Mouse (Mus musculus): ENCODE data around the gene Rnf138rt1.

Gene Rnf138rt1

DNA sequence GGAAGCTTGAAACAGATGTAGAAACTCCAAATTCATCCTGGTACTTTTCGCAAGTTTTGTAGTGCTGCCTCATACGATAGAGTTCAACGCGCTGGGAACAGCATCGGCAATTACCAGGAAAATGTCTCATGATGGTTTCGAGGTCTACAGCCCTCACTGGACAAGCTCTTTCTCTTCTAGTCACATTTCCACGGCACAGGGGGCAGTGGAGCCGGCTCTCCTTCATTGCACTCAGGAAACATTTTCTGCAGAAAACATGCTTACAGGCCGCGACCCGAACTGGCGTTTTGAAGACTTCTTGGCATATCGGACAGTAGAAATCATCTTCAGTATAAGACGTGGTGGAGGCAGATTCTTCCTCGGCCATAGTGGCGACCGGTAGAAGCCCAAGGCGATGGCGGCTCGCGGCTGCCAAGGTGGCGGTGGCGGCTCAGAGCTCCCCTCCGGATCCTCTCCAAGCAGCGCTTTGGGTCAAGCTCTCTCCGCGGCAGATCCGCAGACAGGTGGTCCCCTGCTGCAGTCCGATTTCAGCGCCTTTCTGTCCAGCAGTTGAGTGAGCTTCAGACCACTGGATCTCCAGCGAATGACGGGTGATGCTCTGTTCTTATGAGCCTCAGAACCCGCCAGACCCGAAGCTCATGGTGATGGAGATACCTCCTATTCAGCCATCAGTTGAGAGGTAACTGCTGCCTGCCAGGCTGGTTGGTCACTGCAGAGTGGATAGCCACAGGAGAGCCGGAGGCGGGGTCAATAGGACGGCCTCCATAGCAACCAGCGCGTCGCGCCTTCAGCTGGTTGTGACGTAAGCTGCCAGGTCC is at the start of gene Rnf138rt1:
Rnf138rt1 (minus strand) TSS at position 713 of the 818 bp plus-strand sequence.
- DNase-seq = peak; percentile 31 to 41

DNA sequence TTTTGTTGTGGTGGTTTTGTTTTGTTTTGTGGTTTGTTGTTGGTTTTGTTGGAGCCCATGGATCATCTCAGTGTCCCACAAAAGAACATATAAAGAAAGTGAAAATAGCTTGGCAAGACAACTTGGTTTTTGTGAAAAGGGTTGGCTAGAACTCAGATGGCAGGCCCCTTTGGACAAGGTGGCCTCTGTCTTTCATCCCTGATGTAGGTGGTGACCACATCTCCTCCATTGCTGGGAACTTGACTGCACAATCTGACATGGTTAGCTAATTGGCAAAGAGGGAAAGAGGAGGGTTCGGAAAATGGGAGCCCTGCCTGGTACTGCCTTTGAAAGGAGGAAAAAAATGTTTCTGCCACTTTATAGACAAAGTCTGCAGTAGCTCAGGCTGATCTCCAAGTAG is 46.1 kb upstream of the Rnf138rt1 start:
- DNase-seq = no peak

DNA sequence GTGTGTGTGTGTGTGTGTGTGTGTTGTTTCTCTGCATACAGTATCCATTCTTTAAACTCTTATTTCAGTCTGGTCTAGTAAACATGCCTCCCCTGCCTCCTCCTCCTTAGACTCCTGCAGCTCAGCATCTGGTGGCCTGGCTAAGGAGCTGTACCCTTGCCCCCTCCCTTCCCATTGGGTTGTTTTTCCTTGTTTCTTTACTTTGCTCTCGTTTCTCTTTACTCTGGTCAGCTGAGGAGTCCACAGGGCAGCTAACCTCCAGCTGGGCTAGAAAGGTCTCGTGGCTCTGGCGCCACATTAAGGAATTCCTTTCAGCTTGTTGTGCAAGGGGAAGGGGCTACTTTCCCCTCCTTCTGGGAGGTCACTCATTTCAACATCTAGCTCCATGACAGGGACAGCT is 5.2 kb upstream of the Rnf138rt1 start:
- peak in 1 of 2 experiments; percentile 1 for DNase-seq

DNA sequence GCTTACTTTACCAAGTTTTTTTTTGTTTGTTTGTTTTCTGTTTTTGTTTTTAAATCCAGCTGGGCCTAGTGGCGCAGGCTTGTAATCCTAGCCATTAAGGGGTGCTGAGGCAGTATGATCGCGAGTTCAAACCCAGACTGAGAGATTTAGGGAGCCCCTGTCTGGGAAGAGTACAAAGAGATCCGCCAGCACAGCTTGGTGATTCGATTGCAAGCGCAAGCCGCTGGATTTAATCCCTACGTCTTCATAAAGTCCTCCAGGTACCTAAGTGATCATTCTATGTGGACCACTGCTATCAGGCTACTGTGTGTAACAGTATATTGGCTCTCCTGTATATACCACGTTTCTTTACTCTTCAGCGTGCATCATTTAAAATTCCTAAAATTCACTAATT is 303 bp upstream of the Rnf138rt1 start:
- DNase-seq = no peak

DNA sequence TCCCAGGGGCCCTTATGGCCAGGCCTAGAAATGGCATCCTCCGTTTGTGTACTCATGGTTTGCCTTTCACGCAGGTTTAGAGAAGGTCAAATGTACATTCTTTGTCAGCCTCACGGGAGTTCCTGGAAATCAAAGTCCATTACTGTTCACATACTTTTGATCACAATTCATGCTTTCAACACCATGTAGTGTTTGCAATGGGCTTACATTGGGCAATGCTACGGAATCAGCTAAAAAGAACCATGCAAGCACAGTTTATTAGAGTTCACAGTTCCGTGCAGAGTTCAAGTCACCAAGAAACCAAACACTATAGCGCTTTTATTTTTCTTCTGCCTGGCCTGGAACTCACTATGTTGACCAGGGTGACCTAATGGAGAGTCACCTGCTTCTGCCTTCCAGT is 15.1 kb downstream of the Rnf138rt1 start:
- no peak for DNase-seq

DNA sequence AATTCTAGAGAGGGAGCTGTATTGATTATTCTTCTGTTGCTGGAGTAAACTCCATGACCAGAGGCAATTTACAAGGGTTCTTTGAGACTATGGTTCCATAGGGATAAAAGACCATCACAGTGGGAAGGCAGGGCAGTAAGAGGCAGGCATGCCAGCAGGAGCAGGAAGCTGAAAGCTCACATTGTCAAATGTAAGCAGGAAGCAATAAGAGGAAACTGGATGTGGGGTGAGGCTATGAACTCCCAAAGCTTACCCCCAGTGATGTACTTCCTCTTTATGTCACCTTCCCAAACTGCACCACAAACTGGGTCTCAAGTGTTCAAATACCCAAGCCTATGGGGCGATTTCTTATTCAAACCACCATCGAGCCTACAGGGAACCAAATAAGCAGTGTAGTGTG is 17.2 kb downstream of the Rnf138rt1 start:
- no peak for DNase-seq

DNA sequence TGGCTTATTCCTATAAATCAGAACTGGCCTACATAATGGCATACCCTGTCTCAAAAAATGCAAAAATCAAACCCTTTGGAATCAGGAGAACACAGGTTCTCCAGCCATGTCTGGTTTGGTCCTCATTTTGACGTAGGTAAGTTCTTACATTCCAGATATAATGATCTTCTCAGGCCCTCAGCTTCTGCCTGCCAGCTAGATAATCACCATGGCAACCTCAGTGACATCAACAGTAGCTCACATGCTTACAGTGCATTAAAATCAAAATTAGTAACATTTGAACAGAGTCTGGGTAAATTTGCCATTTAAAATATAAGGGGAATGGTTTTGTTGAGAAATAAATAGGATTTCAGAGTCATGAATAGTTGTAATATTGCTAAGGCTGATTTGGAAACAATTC is 22.2 kb downstream of the Rnf138rt1 start:
- DNase-seq = no peak

DNA sequence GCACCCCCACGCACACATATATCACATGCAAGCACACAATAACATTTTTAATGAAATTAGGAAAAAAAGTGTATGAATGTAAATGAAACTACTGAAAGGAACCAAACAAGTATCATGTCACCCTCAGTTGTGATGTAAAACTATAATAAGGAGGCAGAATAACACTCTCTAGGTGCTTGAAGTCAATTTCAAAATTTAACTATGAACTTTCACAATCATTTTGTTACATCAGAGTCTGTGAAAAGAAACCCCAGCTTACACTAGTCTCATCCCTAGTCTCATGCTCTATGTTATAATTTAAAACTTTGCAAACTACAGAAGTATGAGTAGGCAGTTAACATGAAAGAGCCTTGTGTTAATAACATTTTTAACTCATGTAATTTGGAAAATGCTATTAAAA is 27.0 kb downstream of the Rnf138rt1 start:
- no peak for DNase-seq

DNA sequence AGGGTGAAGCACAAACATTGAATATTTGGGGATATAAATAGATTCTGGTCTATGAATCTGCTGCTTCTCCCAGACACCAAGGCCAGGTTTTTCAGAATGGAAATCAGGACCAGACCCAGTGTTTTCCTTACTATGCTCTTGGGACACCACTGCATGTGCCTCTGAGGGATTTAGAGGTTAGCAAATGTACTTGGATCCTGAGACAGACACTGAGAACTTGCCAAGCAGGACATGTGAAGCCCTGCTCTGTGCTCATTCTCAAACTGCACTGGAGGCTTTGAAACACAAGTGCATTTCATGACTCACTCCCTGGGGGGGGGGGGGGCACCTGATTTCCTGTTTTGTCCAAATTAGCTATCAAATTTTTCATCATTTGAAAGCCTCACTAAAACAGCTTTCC is 37.5 kb downstream of the Rnf138rt1 start:
- DNase-seq = no peak

DNA sequence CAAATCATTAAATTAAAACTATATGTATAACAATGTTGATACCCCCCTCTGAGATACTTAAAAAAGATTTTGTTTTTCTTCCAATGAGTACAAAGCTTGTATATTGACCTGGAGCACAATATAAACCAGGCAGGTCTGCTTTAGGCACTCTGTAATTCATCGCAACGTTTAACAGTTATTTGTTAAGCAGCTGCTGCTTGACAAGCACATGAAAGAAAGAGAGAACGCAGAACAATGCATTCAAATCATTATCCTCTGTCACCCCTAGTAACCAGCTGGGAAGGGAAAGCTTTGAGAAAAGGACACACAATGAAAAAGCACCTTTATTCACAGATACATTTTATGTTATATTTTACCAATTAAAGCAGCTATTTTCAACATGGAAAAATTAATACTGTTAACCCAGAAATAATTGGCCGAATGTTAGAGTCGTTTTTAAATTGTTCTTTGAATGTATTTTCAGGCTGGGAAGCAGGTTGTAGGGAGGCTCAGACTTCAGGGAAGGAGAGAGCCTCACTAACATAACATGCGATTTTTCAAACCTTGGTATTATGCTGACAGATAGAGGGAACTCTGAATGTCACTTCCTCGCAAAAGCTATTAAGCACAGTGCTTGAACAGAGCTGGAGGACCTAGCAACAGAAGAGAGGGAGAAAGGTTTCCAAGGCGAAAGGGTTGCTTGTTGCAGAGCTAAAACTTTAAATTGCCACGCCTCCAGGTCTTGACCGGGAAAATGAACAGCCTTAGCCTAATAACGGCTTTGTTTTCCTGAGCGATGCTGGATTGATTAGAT is 38.1 kb downstream of the Rnf138rt1 start:
- DNase-seq = no peak

DNA sequence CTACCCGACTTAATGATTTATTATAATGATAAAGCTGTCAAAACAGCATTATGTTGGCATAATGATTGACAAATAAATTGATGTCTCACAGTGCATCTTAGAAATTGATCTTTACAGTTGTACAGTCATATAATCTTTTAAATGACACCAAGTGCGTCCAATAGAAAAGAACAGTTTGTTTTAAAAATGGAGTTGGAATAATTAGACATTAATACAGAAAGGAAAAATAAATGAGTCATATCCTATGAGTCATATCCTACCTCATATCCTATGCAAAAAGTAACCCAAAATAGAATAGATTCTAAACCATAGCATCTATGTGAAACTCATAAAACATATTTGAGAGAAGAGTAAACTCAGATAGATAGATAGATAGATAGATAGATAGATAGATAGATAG is 40.5 kb downstream of the Rnf138rt1 start:
- DNase-seq = no peak

All from kidney, postnatal 4 days (tissue).